Mouse (Mus musculus): Measurements from ENCODE around the gene Mthfsl.
"Not testable (repeated sequence)": the region's sequence is repeated elsewhere in the genome, so short reads cannot be mapped to it uniquely, and the experiment has no call there.

The Mthfsl gene

DNA sequence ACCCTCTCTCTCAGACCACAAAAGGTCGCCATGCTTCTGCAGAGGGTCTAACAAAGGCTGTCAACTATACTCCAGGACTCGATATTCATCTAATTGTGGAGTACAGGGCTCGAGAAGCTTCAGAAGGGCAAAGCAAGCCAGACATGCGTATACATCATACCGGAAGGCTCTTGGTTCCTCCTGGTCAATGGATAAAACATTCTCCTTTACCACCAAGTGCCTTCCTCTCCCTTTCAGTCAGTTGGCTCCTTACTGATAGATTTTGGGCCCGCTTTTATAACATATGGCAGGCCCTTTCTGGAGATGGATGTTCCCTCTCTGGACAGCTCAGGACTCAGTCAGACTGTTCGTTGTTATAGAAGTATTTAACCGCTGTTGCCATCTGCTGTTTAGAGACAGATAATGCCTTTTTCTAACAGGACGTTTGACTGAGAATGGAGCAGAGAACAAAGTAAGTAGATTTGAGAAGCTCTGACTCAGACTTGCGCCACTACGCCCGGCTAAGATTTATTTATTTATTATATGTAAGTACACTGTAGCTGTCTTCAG lies at the start of gene Mthfsl:
TSS of gene Mthfsl (minus strand) at position 308 of the 549 bp plus-strand sequence.
- not testable (repeated sequence) for DNase-seq (ENCODE audit: low spot score)

DNA sequence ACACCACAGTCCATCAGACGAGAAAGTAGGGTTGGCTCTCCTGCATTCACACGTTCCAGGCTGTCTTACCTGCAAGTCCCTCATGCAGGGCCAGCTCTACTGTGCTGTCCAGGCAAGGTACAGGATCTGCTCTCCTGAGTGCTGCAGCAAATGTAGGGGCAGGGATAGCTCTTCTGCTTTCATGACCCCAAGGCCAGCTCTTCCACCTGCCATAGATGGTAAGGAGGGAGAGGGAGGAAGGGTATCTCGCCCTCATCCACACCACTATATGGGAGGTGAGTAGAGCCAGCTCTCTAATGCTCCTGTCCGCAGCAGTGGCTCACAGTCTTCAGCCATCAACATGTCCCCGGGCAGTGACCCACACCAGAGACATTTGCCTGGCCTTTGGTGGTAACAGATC lies 49.4 kb upstream of the Mthfsl start:
- DNase-seq (ENCODE audit: low spot score): not testable (repeated sequence)

DNA sequence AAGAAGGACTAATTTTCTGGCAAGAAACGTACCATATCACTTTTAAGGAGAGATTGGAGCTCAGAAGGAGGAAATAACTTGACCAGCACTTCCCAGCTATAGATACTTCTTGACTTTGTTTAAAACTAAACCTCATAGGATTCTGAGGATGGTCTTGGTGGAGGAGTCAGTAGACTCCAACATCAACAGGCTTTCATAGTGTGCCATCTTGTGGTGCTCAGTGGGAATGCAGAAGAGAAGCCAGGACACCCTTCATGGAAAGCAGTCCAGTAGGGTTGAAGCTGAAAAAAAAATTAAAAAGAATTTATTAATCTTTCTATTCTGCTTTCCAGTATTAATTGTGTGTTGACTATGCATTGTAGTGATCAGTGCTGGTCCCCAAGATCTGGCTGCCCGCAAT lies 26.6 kb upstream of the Mthfsl start:
- not testable (repeated sequence) for DNase-seq (ENCODE audit: low spot score)

DNA sequence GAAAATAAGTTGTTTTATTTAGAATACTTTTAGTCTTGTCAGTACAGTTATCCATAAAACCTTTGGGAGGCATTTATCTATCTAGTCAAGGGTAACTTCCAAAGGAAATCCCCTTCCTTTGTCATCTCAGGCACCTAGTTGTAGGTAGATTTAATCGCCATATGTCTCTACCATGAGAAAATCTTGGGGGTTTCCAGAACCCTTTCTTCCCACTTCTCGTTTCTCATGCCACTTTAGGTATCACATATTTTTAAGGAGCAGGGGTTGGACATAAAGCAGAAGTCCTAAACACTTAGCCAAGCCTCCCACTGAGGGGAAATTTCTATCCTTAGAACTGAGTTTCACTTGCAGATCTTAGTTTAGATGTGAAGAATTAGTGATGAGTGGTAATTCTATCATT lies 25.9 kb upstream of the Mthfsl start:
- not testable (repeated sequence) for DNase-seq (ENCODE audit: low spot score)

DNA sequence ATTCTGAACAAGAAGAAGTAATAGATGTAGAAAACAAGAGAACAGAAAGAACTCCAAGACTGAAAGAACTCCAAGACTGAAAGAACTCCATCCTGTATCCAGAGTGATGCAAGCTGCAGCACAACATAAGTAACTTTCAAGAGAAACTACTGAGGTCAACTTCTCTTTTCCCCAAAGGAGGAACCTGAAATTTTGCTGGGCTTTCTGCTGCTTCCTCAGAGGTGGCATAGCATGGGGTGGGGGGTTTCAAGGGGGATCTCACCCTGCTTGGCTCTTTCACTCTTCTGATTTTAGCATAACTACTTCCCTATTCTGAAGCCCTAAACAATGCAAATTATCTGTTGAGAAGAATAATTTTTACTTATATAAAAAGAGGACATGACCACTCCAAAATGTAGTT lies 15.2 kb upstream of the Mthfsl start:
- not testable (repeated sequence) for DNase-seq (ENCODE audit: low spot score)

DNA sequence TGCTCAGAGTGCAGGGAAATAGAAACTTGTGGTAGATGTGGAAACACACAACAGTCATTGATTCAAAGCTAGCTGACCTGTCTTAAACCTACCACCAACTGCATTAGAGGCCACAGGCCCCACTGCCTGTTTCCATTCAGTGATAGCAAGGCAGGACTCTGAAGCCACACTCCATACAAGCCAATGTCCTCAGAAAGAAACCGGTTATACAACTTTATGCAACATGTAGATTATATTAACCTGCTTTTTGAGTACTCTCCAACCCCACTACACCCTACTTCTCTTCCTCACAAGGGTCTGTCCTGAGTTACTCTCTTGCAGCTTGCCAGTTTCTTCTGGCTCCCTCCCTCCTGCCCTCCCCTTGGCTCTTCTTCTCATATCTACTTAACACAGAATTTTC lies 13.1 kb upstream of the Mthfsl start:
- not testable (repeated sequence) for DNase-seq (ENCODE audit: low spot score)

DNA sequence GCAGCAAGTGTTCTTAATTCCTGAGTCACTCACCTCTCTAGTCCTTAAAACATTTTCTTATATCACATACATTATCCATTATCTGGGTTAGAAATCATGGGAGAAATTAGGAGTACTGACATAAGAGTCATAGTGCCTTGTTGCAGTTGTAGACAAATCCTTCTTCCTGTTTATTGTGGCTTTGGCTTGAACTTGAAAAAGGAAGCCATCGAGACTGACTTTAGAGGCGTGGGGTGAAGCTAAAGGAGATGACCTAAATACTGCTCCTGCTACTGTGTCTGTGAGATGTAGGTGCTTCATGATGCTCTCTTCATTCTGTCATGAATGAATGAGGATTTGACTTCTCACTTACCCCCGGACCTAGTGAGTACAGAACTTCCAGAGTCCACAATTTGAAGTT lies 12.2 kb upstream of the Mthfsl start:
- DNase-seq (ENCODE audit: low spot score): not testable (repeated sequence)

DNA sequence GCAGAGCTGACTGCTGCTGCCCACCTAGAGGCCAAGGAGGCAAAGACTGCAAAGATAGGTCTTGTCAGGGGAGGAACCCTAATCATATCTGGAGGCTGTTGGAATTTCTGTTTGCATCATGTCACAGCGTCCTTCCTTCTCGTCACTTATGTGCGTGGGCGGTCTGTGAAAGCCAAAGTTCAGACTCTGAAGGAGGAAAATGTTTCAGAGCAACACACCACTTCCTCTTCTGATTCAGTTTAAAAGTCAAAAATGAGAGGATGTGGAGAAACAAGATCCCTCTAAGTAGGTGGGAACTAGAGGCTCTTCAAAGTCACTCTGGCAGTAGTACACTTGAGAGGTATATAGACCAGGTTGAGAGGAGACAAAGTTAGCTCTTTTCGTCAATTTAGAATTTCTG lies 11.6 kb upstream of the Mthfsl start, which contains the start of gene Bcl2a1d:
TSS of gene Bcl2a1d (minus strand) at position 187 of the 400 bp plus-strand sequence.
- not testable (repeated sequence) for DNase-seq (ENCODE audit: low spot score)

DNA sequence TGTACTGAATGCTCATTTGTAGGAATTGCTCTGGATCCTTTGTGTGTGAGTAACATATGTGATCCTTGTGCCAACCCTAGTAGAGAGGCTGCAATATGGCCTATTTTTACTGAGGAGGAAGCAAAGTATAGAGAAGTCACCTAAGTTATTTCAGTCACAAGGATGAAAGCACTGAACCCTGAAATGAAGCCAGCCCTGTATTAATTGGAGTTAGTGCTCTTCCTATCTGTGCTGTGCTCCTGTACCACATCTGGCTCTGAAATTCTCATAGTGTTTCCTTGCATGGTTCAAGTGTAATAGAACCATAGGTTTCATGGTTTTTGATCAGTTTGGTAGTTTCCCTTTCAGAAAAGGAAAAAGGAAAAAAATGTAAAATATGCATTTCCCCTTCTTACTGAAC lies 8.2 kb upstream of the Mthfsl start:
- not testable (repeated sequence) for DNase-seq (ENCODE audit: low spot score)

DNA sequence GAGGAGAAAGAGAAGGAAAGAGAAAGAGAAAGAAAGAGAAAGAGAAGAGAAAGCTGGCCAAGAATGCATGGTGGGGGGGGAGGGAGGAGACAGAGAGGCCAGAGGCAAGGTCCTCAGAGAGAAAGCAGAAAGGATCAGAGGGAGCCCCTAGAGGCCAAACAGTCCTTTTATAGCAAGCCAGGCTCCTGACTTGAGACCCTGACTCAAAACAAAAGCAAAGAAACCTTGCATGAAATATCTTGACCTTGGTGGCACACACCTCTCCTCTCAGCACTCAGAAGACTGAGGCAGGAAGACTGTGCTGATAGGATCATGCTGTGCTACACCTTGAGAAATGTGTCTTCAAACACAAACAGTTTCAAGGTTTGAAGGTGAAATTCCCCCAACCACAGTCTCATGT lies 1.5 kb upstream of the Mthfsl start:
- not testable (repeated sequence) for DNase-seq (ENCODE audit: low spot score)

DNA sequence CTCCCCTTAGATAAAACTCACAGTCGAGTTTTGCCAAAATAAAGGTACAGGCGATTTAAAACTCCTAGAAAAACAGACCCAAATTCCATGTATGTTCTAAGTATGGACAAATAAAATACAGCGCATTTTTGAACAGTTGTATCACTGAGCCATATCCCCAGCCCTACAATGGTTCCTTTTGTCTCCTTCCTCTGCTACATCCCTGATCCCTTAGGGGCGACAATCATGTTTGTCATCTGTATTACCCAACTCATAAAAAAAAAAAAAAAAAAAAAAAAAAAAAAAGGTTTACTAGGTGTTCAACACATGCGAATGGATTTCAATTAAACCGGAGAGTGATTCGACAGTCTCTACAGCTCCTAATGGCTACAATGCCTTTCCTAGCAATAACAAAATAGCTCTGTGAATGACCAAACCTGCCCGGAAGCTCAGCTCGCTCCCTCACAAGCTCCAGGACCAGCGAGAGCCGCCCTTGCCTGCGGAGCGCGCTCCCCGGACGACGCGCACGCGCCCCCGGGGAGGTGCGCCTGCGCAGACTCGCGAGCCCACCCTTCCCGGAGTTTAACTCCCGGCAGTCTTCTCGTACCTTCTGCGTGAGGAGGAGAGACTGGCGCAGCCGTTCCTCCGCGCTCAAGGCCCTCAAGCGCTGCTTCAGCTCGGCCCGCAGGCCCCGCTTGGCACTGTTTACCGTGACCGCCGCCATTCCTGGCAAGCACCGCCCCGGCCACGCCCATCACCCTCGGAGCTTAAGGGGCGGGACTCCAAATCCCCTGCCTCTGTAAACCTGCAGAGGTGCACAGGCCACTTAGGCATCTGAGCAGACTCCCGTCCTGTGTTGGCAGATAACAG lies 799 bp downstream of the Mthfsl start:
- peak; percentile 23 for DNase-seq (ENCODE audit: low spot score)

DNA sequence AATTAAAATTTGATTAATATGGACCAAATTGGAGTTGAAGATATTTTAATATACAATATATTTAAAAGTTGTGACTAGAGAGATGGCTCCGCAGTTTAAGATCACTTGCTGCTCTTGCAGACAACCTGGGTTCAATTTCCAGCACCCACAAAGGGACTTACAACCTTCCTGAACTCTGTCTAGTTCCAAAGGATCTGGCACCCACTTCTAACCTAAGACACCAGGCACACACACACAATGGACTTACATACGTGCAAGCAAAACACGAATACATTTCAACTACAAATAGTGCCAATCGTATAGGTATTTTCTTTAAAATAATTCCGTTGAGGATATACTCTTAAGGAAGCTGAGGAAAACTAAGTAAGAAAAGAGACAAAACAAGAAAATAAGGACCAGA lies 1.5 kb downstream of the Mthfsl start:
- DNase-seq (ENCODE audit: low spot score): not testable (repeated sequence)

DNA sequence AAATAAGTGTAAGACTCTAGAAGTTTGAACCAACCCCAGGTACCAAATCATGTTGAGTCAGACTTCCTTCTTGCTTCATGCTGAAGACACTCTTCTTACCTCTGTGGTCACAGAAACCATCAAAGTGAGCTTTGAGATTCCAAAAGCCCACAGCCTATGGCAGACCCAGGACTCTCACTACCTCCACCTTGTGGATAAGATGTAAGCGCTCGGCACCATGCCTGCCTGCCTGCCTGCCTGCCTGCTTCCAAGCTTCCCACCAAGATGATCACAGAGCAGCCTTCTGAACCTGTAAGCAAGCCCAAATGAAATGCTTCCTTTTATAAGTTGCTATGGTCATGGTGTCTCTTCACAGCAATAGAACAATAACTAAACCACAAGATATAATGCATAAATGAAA lies 2.0 kb downstream of the Mthfsl start:
- DNase-seq (ENCODE audit: low spot score): peak; percentile 29

DNA sequence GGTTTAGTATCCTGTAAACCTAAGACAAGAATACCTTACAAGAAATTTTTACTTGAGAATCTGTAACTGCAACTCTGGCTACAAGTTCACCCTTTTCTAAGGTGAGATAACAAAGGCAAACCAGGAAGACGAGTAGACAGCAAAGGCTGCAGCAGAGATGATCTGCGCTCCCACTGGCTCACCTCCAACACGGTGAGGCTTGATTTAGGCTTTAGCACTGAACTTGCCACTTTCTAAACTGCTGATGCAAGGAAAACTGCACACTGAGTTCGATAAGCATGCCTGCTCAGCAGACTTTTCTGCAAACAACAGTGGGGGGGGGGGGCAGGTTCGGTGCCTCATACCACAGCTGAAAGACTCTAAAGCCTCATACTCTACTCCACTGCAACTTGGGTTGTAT lies 5.6 kb downstream of the Mthfsl start:
- DNase-seq (ENCODE audit: low spot score): not testable (repeated sequence)

DNA sequence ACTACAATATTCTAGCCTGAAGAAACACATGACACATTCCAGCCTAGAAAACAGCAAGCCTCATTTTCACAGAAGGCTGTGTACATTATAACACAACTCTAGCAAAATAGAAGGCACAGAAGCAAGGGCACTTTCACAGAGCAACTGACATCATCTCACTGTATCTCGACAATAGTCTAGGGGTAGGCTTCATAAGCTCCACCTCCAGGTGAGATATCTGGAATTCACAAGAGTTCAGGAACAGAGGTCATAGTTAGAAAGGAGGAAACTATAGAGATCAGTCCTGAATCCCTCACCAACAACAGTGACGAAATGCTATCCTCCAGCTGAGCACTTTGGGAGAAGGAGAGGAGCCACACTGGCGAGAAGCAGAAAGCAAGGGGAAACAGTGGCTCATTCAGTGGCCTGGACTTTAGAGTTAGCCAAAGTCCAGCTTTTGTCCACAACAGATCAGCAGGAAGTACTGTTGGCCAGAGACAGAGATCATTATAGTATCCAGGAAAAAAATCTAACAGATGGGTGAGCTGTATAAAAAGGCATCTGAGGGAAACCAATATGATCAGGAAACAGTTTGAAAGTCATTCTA lies 7.8 kb downstream of the Mthfsl start:
- not testable (repeated sequence) for DNase-seq (ENCODE audit: low spot score)

DNA sequence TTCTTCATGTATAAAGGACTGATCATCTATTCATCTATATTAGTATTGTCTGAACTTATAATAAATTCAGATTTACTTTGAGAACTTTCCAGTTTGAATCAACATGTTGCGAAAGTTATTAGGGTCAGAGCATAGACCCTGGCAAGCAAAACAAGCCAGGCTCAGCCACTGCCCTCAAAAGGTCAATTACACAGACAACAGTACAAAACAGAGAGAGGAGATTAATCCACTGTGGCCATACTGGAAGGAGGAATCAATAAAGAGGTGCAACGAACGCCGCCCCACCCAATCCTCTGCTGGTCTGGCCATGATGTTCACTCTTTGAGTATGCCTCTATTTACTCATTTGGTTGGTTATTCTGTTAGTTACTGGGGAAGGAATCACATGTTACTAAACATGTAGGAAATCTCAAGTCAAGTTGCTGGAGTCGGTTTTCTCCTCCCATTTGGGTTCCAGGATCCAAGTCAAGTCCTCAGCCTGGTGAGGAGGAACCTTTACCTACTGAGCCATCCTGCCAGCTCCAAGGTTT lies 9.1 kb downstream of the Mthfsl start:
- not testable (repeated sequence) for DNase-seq (ENCODE audit: low spot score)

DNA sequence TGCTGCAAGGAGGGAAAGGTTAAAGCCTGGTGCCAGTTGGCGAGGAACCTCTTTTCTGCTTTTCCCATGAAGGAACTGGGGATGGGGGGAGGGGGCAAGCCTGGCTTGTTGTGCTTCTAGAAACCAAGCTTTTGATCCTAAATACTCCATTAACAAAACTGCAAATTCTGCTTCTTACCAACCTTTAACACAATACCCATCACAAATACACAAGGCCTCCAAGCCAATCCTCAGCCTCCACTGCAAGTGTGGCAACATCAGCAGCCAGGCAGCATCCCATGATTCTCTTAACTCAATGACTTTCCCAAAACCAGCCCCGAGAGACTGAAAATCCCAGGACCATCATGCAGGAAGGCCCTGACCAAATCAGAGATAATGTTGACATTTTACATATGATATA lies 9.7 kb downstream of the Mthfsl start:
- DNase-seq (ENCODE audit: low spot score): not testable (repeated sequence)

DNA sequence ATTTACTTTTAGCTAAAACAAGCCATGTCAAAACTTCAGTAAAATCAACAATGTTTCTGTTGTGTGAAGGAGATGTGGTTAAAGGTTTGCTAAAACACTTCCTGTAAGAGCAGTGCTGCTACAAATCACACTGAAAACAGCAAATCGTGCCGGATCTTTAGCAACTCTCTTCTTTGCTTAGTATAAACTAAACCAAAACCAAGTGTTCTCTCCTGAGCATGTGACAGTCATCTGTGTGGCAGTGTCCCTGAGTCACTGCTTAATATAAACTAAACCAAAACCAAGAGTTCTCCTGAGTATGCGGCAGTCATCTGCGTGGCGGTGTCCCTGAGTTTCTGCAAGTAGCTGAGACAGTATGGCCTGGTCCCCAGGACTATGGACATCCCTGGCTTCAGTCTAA lies 10.3 kb downstream of the Mthfsl start:
- not testable (repeated sequence) for DNase-seq (ENCODE audit: low spot score)

DNA sequence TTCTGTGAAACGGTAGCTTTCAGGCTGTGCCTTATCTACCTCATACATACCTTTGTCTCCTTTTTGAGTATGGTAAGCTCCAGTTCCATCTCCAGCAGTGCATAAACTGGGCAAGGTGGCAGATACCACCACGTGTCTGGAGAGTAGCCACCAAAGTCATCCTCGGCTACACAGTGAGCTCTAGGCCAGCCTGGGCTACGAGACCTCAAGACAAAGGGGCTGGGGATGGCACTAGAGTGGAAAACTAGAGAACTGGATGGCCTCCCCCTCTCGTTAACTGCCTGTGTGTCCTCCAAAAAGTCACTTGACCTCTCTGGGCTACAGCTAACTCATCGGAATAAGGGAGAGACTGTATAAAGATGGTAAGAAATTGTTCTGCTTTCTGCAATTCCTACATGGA lies 10.8 kb downstream of the Mthfsl start:
- no peak for DNase-seq (ENCODE audit: low spot score)

DNA sequence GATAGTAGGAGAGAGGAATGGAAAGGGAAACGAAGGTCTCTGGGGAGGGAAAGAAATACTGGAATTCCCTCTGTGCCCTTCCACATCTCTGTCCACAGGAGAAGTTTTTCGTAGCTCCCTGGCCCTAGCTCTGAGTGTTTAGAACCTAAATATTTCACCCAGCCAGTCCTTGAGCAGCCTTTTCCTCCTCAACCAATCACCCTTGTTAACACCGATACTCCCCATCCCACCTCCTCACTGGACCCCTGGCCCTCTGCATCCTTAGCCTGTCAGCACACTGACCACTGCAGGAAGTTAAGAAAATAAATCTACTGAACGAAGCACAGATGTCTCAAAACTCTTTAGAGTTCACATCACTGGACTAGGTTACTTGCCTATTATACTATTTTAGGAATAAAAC lies 13.4 kb downstream of the Mthfsl start:
- peak; percentile 4 for DNase-seq (ENCODE audit: low spot score)

DNA sequence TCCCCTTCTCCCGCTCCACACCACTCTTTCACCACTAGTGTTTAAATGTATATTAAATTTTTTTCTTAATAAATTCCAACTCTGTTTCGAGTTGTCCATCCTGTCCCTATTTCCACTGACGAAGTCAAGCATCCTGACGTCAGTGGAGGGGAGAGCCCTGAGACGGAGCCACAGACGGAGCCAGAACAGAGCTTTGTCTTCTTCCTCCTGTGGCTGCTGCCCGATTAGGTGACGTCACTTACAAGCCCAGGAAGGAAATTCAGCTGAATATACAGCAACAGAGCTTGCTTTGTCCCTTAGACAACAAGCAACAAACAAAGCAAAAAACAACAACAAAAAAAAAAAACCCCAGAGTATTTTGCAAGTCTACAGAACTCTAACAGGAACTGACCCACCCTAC lies 14.9 kb downstream of the Mthfsl start:
- not testable (repeated sequence) for DNase-seq (ENCODE audit: low spot score)

DNA sequence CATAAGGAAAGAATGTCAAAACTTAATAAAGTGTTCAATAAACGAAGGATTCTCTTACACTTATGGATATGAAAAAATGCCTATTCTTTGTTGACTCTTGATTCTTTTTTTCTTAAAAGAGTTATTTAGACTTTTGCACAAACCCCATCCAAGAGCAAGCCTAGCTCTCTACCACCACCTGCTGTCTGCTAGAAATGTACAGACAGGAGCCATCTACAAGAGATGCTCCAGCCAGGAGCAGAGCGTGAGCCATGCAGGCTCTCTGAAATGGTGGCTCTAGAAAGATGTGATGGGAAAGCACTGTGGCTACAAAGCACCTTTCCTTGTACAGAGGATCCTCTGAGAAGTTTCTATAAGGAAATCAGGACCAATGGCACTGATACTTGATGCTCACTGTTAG lies 21.4 kb downstream of the Mthfsl start:
- not testable (repeated sequence) for DNase-seq (ENCODE audit: low spot score)

DNA sequence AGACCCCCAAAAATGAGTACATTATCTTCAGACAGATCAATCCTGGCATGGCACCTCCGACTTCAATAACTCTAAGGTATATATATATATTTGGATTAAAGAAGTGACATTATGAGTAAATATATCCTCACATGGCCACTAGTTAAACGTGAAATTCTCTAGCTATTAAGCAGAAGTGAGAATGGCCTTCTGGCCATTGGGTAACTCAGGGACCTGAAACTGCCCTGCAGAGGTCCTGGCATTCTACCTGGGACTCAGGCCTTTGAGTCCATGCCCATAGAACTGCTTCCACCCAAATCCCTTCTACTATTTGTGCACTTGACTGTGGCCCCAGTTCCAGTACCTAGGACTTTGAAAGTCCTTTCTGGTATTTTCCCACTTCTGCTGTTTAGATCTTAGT lies 28.8 kb downstream of the Mthfsl start:
- not testable (repeated sequence) for DNase-seq (ENCODE audit: low spot score)
